Mouse (Mus musculus): ENCODE results near the gene Gna13.

The Gna13 gene

GRCm38 (mm10) chr11:109350317-109350714 is 12.3 kb upstream of the Gna13 start:
- DNase-seq: no peak

DNA sequence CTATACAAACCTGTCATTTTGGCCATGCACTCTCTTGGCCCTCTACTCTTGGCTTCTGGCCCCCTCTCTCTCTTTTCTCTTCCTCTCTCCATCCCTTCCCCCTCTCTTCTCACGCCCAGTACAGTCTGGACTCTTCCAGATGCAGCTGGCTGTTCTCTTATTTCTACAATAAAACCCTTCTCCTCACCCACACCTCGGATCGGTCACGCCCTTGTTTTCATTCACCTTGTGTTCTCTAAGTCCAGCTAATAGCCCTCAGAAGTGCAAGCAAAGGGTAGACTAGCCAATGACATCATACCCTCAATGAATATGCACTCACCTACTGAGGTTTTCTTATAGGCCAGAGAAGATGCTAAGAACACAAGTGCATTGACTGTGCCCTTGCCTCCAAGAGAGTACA is 11.1 kb upstream of the Gna13 start:
- DNase-seq: no peak

- DNase-seq: no peak
Measured at GRCm38 (mm10) chr11:109353391-109354235, 9.0 kb upstream of the Gna13 start.

DNA sequence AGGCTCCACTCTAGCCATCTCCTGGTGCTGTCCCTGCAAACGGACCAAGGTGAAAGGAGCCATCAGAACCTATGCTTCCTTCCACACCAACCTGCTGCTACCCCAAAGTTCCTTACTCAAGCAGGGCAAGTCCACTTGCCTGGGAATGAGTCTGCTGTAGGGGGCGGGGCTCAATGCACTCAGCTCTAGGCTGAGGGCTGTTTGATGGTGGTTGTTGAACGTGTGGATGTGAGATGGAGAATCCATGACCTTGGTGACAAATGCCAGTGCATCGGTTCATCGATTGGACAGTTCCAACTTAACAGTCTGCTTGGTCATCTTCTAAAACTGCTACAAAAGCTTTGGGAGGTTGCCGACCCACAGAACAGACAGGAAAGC is 8.4 kb upstream of the Gna13 start:
- no peak for DNase-seq

DNA sequence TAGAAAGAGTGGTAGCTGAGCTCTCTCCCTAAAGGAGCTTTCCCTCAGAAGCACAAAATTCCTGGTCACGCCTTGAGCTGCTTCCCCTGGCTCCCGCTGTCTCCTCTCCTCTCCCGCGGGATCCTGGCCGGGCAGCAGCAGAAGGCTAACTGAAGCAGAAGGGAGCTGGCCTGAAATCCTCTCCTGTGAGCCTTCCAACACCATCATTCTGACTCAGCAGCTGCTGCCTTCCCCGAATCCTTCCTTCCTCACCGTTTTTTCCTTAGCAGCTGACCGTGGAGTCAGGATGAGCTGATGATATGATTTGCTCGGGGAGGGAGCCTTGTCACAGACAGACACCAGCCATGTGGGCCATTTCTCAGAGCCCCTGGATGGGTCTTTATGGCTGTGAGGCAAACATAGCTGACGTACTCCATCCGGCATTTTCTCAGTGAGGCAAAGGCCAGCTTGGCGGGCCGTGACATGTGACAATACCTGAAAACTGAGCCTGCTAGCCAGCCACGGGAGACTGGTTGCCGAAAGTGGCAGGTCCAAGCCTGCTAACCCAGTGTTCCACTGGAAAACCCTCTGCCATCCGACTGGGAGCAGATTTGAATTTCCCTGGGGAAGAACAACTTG is 6.8 kb upstream of the Gna13 start:
- DNase-seq: no peak

DNA sequence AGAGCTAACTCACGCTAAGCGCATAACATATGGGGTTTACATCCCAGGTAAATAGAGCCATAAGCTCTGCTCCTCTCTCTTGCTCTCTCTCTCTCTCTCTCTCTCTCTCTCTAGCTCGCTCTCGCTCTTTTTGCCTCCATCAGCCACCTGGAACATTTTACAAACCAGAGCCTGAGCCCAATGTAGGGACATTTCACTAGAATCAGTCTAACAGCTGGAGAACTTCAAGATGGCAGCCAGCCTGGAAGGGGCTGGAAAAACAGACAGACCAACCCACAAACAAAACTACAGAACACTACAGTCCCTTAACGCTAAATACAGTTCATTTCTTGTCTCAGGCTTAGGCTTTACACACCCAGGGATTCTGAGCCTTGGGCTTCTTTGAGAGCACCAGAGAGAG is 5.5 kb upstream of the Gna13 start:
- no peak for DNase-seq

DNA sequence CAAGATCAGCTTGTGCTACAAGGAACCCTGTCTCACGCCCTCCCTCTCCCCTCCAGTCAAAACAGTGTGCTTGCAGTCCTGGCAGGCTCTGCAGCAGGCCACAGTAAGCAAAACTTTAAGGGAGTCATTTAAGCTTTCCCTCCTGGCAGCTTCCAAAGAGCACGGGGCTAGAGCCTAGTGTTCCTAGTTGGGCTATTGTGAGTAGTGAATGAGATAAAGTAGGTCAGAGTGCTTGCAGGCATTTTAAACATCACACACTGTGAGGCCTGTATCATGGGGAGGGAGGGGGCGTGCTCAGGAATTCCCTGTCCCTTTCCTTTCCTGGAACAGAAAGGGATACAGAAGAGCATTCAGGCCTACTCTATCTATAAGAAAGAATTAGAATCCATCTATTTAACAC is 4.1 kb upstream of the Gna13 start:
- no peak for DNase-seq

DNA sequence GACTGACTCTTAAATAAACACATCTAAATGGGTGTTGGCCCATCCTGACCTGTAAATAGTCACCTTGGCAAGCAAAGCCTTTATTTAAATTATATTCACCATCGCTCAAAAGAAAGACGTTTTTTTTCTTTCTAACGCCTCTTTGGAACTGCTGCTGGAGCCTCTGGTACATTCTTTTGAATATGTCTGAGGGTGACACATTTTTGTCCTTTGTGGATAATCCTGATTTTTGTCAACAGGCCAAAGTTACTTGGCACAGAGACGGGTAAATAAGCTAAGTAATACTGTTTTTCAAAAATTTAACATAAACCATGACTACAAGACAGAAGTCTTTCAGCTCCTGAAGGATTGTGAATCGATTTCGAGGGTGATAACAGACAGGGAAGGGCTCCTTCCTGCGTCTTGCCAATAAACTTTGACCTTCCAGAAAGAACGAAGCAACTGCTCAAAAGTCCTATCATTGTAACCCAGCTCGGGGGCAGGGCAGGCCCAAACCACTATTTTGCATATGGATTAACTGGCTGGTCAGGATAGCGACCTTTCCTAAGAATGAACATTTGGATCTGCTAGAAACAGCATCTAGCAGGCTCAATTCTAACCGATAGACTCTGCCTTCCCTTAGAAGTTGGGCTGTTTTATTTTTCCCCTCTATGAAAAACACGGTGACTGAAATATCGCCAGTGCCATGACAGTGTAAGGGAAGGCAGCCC is 3.4 kb upstream of the Gna13 start:
- DNase-seq: no peak

DNA sequence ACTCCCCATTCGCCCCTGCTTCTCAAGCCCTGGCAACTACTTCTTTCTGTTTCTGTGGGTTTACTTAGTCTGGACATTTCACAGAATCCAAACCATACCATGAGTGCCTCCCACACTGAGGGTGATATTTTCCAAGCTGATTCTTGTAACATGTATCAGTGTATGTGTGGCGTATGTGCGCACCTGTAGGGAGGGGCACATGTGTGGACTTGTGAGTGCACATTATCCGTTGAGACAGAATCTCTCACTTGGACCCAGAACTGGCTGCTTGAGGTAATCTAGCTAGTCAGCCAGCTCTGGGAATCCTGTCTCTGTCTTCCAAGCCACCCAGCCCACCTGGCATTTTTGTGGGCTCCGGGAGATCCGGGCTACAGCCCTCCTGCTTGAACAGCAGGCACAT is 2.5 kb upstream of the Gna13 start:
- no peak for DNase-seq

DNA sequence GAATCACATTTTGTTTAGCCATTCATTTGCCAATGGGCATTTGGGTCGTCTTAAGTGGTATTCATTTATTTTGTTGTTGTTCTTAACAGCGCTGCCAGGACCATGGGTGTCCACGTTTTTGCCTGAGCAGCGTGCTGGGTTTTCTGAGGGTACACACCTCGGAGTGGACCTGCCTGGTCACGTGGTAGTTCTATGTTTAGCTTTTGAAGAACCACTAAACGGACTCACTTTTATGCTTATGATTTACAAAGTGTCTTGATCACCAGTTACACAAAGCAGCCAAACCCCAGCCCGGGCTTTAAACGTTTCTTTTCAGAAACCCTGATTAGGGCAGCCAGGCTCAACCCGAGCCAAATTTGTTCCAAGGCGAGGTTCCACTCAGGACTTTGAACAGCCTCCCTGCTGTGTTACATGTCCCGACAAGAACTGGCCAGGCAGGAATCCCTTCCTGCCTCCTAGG is 2.0 kb upstream of the Gna13 start:
- no peak for DNase-seq

GRCm38 (mm10) chr11:109361241-109361630 is 1.4 kb upstream of the Gna13 start:
- no peak for DNase-seq

- DNase-seq: no peak
Measured at GRCm38 (mm10) chr11:109361631-109362462, 784 bp upstream of the Gna13 start.

DNA sequence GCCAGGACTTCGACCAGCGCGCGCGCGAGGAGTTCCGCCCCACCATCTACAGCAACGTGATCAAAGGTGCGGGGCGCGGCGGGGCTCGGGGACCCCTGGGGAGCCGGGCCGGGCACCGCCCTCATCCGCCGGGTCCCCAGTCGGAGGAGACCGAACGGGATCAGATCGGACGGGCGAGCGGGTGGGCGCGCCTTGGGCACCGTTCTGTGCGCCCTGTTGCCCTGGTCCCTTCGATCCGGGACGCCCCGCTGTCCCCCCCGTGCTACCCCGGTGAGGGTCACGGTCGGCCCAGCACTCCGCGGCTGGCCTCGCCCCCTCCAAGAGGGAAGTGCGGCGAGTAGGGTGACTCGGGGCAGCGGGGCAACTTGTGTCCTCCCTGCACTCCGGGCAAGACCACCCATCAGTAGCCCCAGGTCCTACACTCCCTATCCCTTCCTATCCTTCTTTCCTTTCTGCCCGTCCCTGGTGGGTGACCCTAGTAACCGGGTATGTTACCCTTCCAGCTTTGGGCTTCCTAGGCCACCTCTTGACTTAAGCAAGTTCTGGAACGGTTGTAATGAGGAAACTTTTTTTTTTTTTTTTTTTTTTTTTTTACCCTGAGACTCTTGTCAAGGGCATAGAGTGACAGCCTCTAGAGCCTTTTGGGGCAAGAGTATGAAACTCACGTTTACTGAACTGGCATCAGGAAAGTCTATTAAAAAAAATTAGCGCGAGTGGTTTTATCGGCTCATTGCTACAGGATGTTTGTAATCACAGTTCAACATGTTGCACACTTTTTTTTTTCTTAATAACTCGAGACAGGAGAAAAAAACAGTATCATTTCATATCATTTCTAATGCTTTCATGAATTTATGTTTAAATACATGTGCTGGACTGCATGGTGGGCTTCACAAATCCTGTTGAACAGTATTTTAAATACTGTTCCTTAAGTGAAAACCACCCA is 831 bp downstream of the Gna13 start:
- DNase-seq: no peak

DNA sequence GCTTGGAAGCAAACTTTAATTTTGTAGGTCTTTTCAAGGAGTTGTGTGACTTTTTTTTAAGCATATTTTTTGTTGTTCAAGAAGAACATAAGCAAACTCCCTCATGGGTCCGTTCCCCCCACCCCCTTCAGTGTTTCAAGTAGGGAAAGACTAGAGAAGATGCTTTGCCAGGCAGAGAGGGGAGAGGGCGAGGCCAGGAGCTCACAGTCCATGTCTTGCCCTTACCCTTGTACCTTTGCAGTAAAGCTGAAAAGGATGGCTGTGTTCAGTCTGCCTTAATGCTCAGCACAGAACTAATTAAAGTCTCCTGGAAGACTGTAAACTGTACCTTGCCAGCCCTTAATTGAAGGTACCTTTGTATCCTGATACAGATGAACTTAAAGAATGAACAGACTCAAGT is 1.7 kb downstream of the Gna13 start:
- DNase-seq: no peak

- DNase-seq: no peak
Measured at GRCm38 (mm10) chr11:109364881-109365280, 2.2 kb downstream of the Gna13 start.

DNA sequence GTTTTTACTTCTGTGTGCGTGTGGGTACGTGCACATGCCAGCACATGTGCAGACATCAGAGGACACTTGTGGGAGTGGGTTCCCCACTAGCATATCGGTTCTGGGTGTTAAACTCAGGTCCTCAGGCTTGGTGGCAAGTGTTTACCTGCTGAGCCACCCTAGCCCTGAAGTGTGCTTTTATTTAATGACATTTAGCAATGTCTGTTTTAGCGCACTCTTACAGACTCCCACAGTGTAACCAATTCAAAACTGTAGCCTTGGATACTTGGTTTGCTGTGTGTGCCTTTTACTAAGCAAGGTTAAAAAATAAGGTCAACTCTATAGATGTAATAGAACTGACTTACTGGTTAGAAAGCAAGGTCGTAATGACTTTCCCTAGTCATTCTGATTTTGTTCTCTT is 3.2 kb downstream of the Gna13 start:
- DNase-seq: no peak

GRCm38 (mm10) chr11:109366802-109367579 is 4.4 kb downstream of the Gna13 start:
- DNase-seq: no peak

DNA sequence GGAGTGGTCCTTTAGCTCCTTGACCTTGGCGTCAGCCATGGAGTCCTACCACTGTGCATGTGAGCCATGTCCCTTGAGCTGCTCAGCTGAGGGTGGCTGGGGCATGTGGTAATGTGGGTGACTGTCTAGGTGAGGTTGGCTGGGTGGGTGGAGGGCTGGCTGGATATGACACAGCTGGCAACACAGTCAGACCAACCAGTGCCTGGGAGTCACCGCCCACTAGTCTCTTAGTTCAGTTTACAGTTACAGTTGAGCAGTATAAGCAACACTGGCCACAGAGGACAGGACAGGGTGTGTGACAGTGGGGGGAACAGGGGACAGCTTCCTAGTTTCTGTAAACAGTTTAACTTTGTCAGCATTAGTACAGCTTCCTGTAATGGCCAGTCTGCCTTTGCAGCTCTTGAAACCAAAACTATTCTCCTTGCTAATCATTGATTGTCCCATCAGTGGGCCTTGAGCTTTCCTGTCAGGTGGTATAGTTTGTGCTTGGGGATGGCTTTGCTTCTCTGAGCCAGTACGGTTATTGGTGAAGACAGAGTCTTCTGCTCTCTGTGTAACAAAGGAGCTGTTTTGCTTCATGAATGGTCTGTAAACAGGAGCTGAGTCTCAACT is 6.5 kb downstream of the Gna13 start:
- no peak for DNase-seq

DNA sequence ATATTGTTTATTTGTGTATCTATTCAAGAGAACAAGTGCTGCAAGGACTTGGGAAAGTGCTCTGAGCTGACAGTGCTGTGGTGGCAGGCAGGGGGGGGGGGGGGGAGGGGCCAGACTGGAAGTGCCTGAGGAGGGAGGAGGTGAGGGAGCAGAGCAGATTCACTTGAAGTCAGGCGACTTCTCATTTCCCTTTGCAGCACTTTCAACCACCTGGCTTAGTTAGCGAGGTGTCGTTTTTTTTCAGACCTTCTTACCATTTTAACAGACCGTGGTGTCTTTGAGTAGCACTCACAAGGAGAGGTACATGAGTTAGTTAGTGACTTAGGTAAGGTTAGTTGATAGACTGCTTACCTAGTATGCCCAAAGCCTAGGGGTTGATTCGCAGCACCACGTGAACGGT is 12.8 kb downstream of the Gna13 start:
- DNase-seq: no peak

DNA sequence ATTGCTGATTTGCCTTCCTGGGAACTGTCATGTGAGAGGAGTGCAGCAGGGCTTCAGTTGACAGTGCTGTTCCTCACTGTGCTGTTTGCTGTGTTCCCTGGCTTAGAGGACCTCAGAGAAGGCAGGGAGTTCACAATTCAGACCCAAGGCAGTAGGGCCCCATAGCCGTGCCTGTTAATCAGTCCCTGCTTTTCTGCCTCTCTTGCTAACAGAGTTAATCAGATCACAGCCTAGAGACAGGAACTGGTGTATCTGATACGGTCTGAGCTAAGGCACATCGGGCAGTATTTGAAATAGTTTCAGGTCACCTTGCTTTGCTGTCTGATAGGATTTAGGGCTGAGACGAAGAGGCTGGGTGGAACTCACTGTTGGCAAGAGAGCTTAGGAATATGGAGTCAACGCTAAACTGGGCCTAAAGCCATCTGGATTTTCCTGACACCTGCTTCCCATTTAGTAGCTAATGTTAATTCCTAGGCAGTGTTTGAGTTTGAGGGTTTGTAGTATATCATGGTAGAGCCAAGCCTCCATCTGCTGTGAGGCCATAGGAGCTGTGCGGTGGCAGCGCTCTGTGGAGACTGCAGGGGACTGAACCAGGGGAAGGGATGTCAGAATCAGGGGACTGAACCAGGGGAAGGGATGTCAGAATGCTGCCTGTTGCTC is 14.0 kb downstream of the Gna13 start:
- DNase-seq: no peak

All from right cerebral cortex, postnatal 25 days (tissue).